Mouse (Mus musculus): ENCODE measurements around the gene Gm17018. TPM values are rescaled to one million over a fixed set of nuclear protein-coding genes. Genes with fewer than 3 reads are reported as not detected.

Gm17018 gene
- polyA plus RNA-seq, 1 experiment: 25.7 TPM

DNA sequence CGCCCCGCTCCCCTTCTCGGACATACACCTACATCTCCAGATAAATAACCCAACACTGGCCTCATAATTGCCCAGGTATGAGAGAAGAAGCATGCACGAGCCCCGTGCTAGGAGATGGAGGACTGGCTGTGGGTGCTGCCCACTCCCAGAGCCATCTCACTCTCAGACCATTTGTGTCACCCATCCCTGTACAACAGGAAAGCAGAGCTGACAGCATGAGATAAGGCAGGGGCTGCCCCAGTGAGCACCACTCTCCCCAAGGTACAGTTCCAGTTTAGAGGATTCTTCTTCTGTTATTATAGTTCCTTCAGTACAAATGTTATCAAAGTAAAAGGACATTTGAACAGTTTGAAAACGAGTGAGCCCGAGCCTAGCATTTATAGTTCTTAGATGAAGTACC is 33.0 kb upstream of the Gm17018 start:
- no peaks in the 10 kb centered on the region for H3K79me2 ChIP-seq (ENCODE audit: control insufficient read depth, insufficient read depth)
- no peaks in the 10 kb centered on the region for H3K79me3 ChIP-seq (ENCODE audit: low read depth)
- H3K27me3 ChIP-seq (ENCODE audit: control insufficient read depth, insufficient read depth, insufficient read length): no peaks in the 10 kb centered on the region
- no peaks in the 10 kb centered on the region for H3K36me3 ChIP-seq (ENCODE audit: control insufficient read depth, insufficient read depth)
- H3ac ChIP-seq (ENCODE audit: control insufficient read depth, insufficient read length, low read depth): no peak overlapping the region
- TF ChIP-seq MYOG (IDR thresholded peaks at IDR 0.05; ENCODE audit: control insufficient read depth, extremely low read depth, insufficient read length) (no peak), FOSL1 (IDR thresholded peaks at IDR 0.05; ENCODE audit: insufficient read depth, low read length, poor library complexity, severe bottlenecking) (no peak), USF1 (IDR thresholded peaks at IDR 0.05; ENCODE audit: low read depth) (no peak), CEBPB (IDR thresholded peaks at IDR 0.05; ENCODE audit: low read depth) (no peak), CTCF (IDR thresholded peaks at IDR 0.05; ENCODE audit: control insufficient read depth, insufficient read depth, insufficient read length) (no peak), MAX (IDR thresholded peaks at IDR 0.05) (no peak)
- no peak overlapping the region for H3K4me3 ChIP-seq (ENCODE audit: insufficient read depth, poor library complexity, severe bottlenecking)

- H3K79me3 ChIP-seq (ENCODE audit: low read depth): no peaks in the 10 kb centered on the region
- no peak overlapping the region for H3K4me3 ChIP-seq (ENCODE audit: insufficient read depth, poor library complexity, severe bottlenecking)
- H3K79me2 ChIP-seq (ENCODE audit: control insufficient read depth, insufficient read depth): no peaks in the 10 kb centered on the region
- H3K36me3 ChIP-seq (ENCODE audit: control insufficient read depth, insufficient read depth): no peaks in the 10 kb centered on the region
- no peak overlapping the region for H3ac ChIP-seq (ENCODE audit: control insufficient read depth, insufficient read length, low read depth)
- H3K27me3 ChIP-seq (ENCODE audit: control insufficient read depth, insufficient read depth, insufficient read length): no peaks in the 10 kb centered on the region
- no peak for TF ChIP-seq USF1 (IDR thresholded peaks at IDR 0.05; ENCODE audit: low read depth)
- no peak for TF ChIP-seq FOSL1 (IDR thresholded peaks at IDR 0.05; ENCODE audit: insufficient read depth, low read length, poor library complexity, severe bottlenecking)
- no peak for TF ChIP-seq MYOG (IDR thresholded peaks at IDR 0.05; ENCODE audit: control insufficient read depth, extremely low read depth, insufficient read length)
- no peak for TF ChIP-seq CEBPB (IDR thresholded peaks at IDR 0.05; ENCODE audit: low read depth)
- no peak for TF ChIP-seq MAX (IDR thresholded peaks at IDR 0.05)
- TF ChIP-seq MYOD1 (IDR thresholded peaks at IDR 0.05; ENCODE audit: control insufficient read depth, insufficient read length, low read depth): no peak
Observed at GRCm38 (mm10) chr19:45527931-45528534, 32.4 kb upstream of the Gm17018 start.

DNA sequence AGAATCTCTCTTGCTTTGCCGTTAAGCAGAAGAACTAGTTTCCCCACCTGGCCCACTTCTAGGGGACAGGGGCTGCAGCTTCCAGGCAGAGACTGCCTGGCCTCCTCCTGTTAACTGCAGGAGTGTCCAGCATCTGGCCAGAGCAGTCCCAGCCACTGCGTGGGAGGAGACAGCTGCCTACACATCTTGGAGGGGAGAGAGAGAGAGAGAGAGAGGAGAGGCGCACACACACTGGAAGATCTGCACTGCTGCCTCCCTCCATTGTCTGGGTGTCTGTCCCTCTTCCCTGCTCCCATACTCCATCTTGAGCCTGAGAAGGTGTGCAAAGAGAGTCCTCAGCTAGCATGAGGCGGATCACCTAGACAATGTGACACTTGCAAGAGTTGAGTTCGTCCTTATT is 31.1 kb upstream of the Gm17018 start:
- TF ChIP-seq MYOD1 (IDR thresholded peaks at IDR 0.05; ENCODE audit: control insufficient read depth, insufficient read length, low read depth): no peak
- no peaks in the 10 kb centered on the region for H3K36me3 ChIP-seq (ENCODE audit: control insufficient read depth, insufficient read depth)
- no peaks in the 10 kb centered on the region for H3K79me3 ChIP-seq (ENCODE audit: low read depth)
- no peak overlapping the region for H3ac ChIP-seq (ENCODE audit: control insufficient read depth, insufficient read length, low read depth)
- no peak overlapping the region for H3K4me3 ChIP-seq (ENCODE audit: insufficient read depth, poor library complexity, severe bottlenecking)
- no peaks in the 10 kb centered on the region for H3K79me2 ChIP-seq (ENCODE audit: control insufficient read depth, insufficient read depth)
- no peaks in the 10 kb centered on the region for H3K27me3 ChIP-seq (ENCODE audit: control insufficient read depth, insufficient read depth, insufficient read length)

DNA sequence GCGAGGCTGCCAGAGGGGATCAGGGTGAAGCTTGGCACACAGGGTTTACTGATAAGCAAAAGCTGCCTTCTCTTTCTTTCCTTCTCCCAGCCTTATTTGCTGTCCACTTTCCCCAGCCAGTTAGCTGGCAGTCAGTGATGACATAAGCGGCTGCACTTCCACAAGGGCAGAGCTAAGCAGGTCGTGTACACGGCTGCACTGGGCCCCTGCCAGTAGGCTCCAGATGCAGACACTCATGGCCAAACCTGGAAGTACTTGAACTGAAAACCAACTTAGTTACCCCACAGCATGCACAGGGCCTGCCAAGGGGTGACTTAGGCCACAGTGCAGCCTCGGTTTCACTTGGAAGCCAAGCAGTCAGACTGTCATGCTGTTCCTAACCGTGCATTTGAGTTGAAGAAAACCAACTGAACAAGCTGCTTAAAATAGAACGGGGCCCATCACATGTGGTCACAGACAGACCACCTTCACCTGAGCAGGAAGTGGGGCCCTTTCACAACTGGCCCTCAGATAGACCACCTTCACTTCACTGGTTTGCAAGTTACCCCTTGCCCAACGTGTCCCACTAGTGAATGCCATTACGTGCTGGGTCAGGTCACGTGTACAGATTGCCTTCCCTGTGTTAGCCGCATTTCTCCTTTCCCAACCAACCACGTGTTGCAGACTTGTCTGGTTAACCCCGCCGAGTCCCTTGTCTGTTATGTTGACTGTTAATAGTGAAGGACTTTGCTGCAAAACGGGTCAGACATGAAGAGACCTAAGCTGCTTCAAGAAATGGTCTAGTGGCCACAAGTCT is 30.0 kb upstream of the Gm17018 start:
- H3K36me3 ChIP-seq (ENCODE audit: control insufficient read depth, insufficient read depth): no peaks in the 10 kb centered on the region

GRCm38 (mm10) chr19:45531554-45531953 is 28.9 kb upstream of the Gm17018 start:
- H3K79me2 ChIP-seq (ENCODE audit: control insufficient read depth, insufficient read depth): no peaks in the 10 kb centered on the region
- no peak overlapping the region for H3ac ChIP-seq (ENCODE audit: control insufficient read depth, insufficient read length, low read depth)
- no peak overlapping the region for H3K4me3 ChIP-seq (ENCODE audit: insufficient read depth, poor library complexity, severe bottlenecking)
- no peaks in the 10 kb centered on the region for H3K79me3 ChIP-seq (ENCODE audit: low read depth)
- no peaks in the 10 kb centered on the region for H3K36me3 ChIP-seq (ENCODE audit: control insufficient read depth, insufficient read depth)
- H3K27me3 ChIP-seq (ENCODE audit: control insufficient read depth, insufficient read depth, insufficient read length): peaks cover 4% of the 10 kb centered on the region
- TF ChIP-seq CEBPB (IDR thresholded peaks at IDR 0.05; ENCODE audit: low read depth) (no peak), CTCF (IDR thresholded peaks at IDR 0.05; ENCODE audit: control insufficient read depth, insufficient read depth, insufficient read length) (no peak), MYOG (IDR thresholded peaks at IDR 0.05; ENCODE audit: control insufficient read depth, extremely low read depth, insufficient read length) (no peak)

More for the DNA sequence above, 30.0 kb upstream of the Gm17018 start:
- no peak for TF ChIP-seq MYOD1 (IDR thresholded peaks at IDR 0.05; ENCODE audit: control insufficient read depth, insufficient read length, low read depth)
- TF ChIP-seq CTCF (IDR thresholded peaks at IDR 0.05; ENCODE audit: control insufficient read depth, insufficient read depth, insufficient read length): no peak
- no peak for TF ChIP-seq USF1 (IDR thresholded peaks at IDR 0.05; ENCODE audit: low read depth)
- TF ChIP-seq FOSL1 (IDR thresholded peaks at IDR 0.05; ENCODE audit: insufficient read depth, low read length, poor library complexity, severe bottlenecking): no peak
- TF ChIP-seq CEBPB (IDR thresholded peaks at IDR 0.05; ENCODE audit: low read depth): no peak
- no peak for TF ChIP-seq MAX (IDR thresholded peaks at IDR 0.05)
- TF ChIP-seq MYOG (IDR thresholded peaks at IDR 0.05; ENCODE audit: control insufficient read depth, extremely low read depth, insufficient read length): no peak
- Histone ChIP-seq H3K4me3 (ENCODE audit: insufficient read depth, poor library complexity, severe bottlenecking) (no peak overlapping the region), H3K79me3 (ENCODE audit: low read depth) (no peaks in the 10 kb centered on the region), H3K79me2 (ENCODE audit: control insufficient read depth, insufficient read depth) (no peaks in the 10 kb centered on the region), H3ac (ENCODE audit: control insufficient read depth, insufficient read length, low read depth) (no peak overlapping the region), H3K27me3 (ENCODE audit: control insufficient read depth, insufficient read depth, insufficient read length) (no peaks in the 10 kb centered on the region)

GRCm38 (mm10) chr19:45533617-45534016 is 26.8 kb upstream of the Gm17018 start:
- TF ChIP-seq MYOD1 (IDR thresholded peaks at IDR 0.05; ENCODE audit: control insufficient read depth, insufficient read length, low read depth) (no peak), USF1 (IDR thresholded peaks at IDR 0.05; ENCODE audit: low read depth) (peak; percentile 73), CEBPB (IDR thresholded peaks at IDR 0.05; ENCODE audit: low read depth) (no peak)
- no peak overlapping the region for H3K4me3 ChIP-seq (ENCODE audit: insufficient read depth, poor library complexity, severe bottlenecking)
- no peak overlapping the region for H3ac ChIP-seq (ENCODE audit: control insufficient read depth, insufficient read length, low read depth)
- H3K36me3 ChIP-seq (ENCODE audit: control insufficient read depth, insufficient read depth): no peaks in the 10 kb centered on the region
- peaks cover 4% of the 10 kb centered on the region for H3K27me3 ChIP-seq (ENCODE audit: control insufficient read depth, insufficient read depth, insufficient read length)
- no peaks in the 10 kb centered on the region for H3K79me2 ChIP-seq (ENCODE audit: control insufficient read depth, insufficient read depth)
- H3K79me3 ChIP-seq (ENCODE audit: low read depth): no peaks in the 10 kb centered on the region

Measured in C2C12 (cell line).